Mouse (Mus musculus) ES-E14 (cell line): ENCODE measurements around the gene Phldb1. TPM values are rescaled to one million over a fixed set of nuclear protein-coding genes. Genes with fewer than 3 reads are reported as not detected.

Source experiments
- DNase-seq: peaks from one replicate; pipeline ENCODE4 v3.0.0-alpha.2; 2013; ENCODE audit warnings: low read depth, low spot score
- H3K27ac ChIP-seq: 2 replicates; pipeline ENCODE4 v1.5.1; 2012; ENCODE audit warnings: low read depth, mild to moderate bottlenecking, low read length, moderate library complexity, mixed read lengths; ENCODE audit not compliant: poor library complexity, insufficient read depth, severe bottlenecking
- H3K36me3 ChIP-seq: 2 replicates; pipeline ENCODE4 v1.6.1; 2012; ENCODE audit warnings: mild to moderate bottlenecking, low read length, moderate library complexity, mixed read lengths; ENCODE audit not compliant: control insufficient read depth, poor library complexity, insufficient read depth, severe bottlenecking
- H3K4me1 ChIP-seq, 2 experiments: fragments of 150-350 bp in 1 of 2; sonication (generic) in 1 of 2; 2 replicates each; pipeline ENCODE4 v1.6.1; 2012; ENCODE audit warnings: low read length in 2 of 2, mild to moderate bottlenecking in 1 of 2, mixed read lengths in 1 of 2; ENCODE audit not compliant: control insufficient read depth in 2 of 2, insufficient read depth in 2 of 2, poor library complexity in 1 of 2
- H3K4me3 ChIP-seq, 2 experiments: fragments of 150-350 bp in 1 of 2; sonication (generic) in 1 of 2; 2 replicates each; pipeline ENCODE4 v1.5.1; 2012; ENCODE audit warnings: low read length in 2 of 2, low read depth in 1 of 2, mild to moderate bottlenecking in 1 of 2, mixed read lengths in 1 of 2; ENCODE audit not compliant: insufficient read depth in 1 of 2, poor library complexity in 1 of 2, severe bottlenecking in 1 of 2
- H3K9ac ChIP-seq: 2 replicates; pipeline ENCODE4 v1.6.1; 2012; ENCODE audit warnings: low read depth, mild to moderate bottlenecking, low read length, mixed read lengths; ENCODE audit not compliant: poor library complexity, insufficient read depth, severe bottlenecking
- H3K9me3 ChIP-seq: fragments of 150-350 bp; sonication (generic); 2 replicates; pipeline ENCODE4 v1.6.1; 2012; ENCODE audit warnings: low read depth, mild to moderate bottlenecking, low read length; ENCODE audit not compliant: control insufficient read depth, insufficient read depth
- CHD2 ChIP-seq: IDR thresholded peaks from 2 replicates; pipeline ENCODE4 v1.6.1; 2014; ENCODE audit warnings: mild to moderate bottlenecking, low read depth, low read length, inconsistent platforms
- HCFC1 ChIP-seq: IDR thresholded peaks from 2 replicates; pipeline ENCODE4 v1.6.1; 2012; ENCODE audit warnings: low read length, inconsistent platforms, borderline replicate concordance; ENCODE audit not compliant: insufficient read depth
- MAFK ChIP-seq: IDR thresholded peaks from 2 replicates; pipeline ENCODE4 v1.6.1; 2014; ENCODE audit warnings: mild to moderate bottlenecking, low read depth, low read length, inconsistent platforms; ENCODE audit not compliant: insufficient read depth
- ZC3H11A ChIP-seq: IDR thresholded peaks from 2 replicates; pipeline ENCODE4 v1.6.1; 2012; ENCODE audit warnings: low read depth, mild to moderate bottlenecking, inconsistent platforms, low read length, borderline replicate concordance
- ZNF384 ChIP-seq: IDR thresholded peaks from 2 replicates; pipeline ENCODE4 v1.6.1; 2012; ENCODE audit warnings: low read depth, low read length, inconsistent platforms
- in situ Hi-C, 2 experiments: fragments of 600-800 bp; cut with MboI; formaldehyde crosslinking; loops; one replicate each; pipeline ENCODE4 v1.15.1; 2025; ENCODE audit warnings: low sequenced_read_pairs in 2 of 2, inconsistent platforms in 1 of 2; ENCODE audit not compliant: unreplicated experiment in 2 of 2
- total RNA-seq: library from RNA; depleted of rRNA; stranded (reverse); fragments of 300-350 nt; gene quantifications from 2 replicates; pipeline ENCODE4 v1.2.3, GENCODE M21; 2012

Gene Phldb1
- total RNA-seq, 1 experiment, result 44.0 TPM

GRCm38 (mm10) chr9:44693071-44693470, 41.9 kb downstream of the Phldb1 start:
- Histone ChIP-seq H3K36me3 (peaks cover 3% of the 10 kb centered on the region; the same call in 1 of the 2 replicates), H3K9ac (no peak overlapping the region), H3K27ac (no peak overlapping the region), H3K4me1 (peaks cover 2 to 12% of the 10 kb centered on the region in 2 experiments; a peak in 2 of 4 replicates), H3K9me3 (no peaks in the 10 kb centered on the region), H3K4me3 (no peak overlapping the region)
- in situ Hi-C loops, result no loop called here
- DNase-seq, result no peak
- no peak for TF ChIP-seq MAFK
- TF ChIP-seq CHD2, result no peak
- no peak for TF ChIP-seq ZNF384
- no peak for TF ChIP-seq ZC3H11A
- no peak for TF ChIP-seq HCFC1

GRCm38 (mm10) chr9:44691671-44692520, 43.1 kb downstream of the Phldb1 start:
- no peak overlapping the region for H3K27ac ChIP-seq
- H3K9me3 ChIP-seq, result no peaks in the 10 kb centered on the region
- no peak for TF ChIP-seq ZNF384
- TF ChIP-seq HCFC1, result no peak
- no peak for TF ChIP-seq ZC3H11A
- no peak for TF ChIP-seq CHD2
- TF ChIP-seq MAFK, result no peak
- no peak overlapping the region for H3K9ac ChIP-seq
- peaks cover 2 to 10% of the 10 kb centered on the region in 2 experiments; a peak in 2 of 4 replicates for H3K4me1 ChIP-seq
- in situ Hi-C loops, result no loop called here
- H3K4me3 ChIP-seq, result no peak overlapping the region
- no peak for DNase-seq
- H3K36me3 ChIP-seq, result peaks cover 3% of the 10 kb centered on the region; the same call in 1 of the 2 replicates

GRCm38 (mm10) chr9:44690641-44691040, 44.4 kb downstream of the Phldb1 start:
- no peak overlapping the region for H3K9ac ChIP-seq
- no peak for TF ChIP-seq ZC3H11A
- no peak for TF ChIP-seq ZNF384
- no peak for TF ChIP-seq CHD2
- TF ChIP-seq MAFK, result no peak
- TF ChIP-seq HCFC1, result no peak
- H3K36me3 ChIP-seq, result peaks cover 3% of the 10 kb centered on the region; the same call in 1 of the 2 replicates
- DNase-seq, result no peak
- no peak overlapping the region for H3K4me3 ChIP-seq
- in situ Hi-C loops, result no loop called here
- no peak overlapping the region for H3K27ac ChIP-seq
- peaks cover 2 to 13% of the 10 kb centered on the region in 2 experiments; a peak in 2 of 4 replicates for H3K4me1 ChIP-seq
- no peaks in the 10 kb centered on the region for H3K9me3 ChIP-seq

DNA sequence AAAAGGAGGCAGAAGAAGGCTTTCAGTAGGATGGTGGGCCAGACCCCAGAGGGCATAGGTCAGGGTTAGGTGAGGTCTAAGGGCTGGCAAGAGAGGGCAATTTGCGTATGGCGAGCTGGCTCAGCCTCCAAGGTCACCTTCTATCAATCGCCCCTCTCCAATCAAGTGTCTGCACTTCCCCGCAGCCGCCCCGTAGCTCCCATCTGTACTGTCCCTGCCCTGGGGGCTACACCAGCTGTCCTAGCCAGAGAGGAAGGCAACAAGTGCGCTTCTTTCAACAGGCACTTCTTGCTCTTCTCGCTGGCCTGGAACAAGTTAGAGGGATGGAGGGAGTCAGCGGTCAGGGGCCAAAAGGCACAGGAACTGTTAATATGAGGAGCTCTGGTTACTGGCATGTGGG, 47.0 kb downstream of the Phldb1 start:
- no peak for TF ChIP-seq CHD2
- no peak for TF ChIP-seq HCFC1
- TF ChIP-seq ZNF384, result no peak
- no peak for TF ChIP-seq MAFK
- TF ChIP-seq ZC3H11A, result no peak
- Histone ChIP-seq H3K4me3 (no peak overlapping the region), H3K36me3 (no peaks in the 10 kb centered on the region; the same call in 1 of the 2 replicates), H3K4me1 (peaks cover 2 to 9% of the 10 kb centered on the region in 2 experiments; a peak in 1 of 4 replicates), H3K9me3 (no peaks in the 10 kb centered on the region), H3K27ac (no peak overlapping the region), H3K9ac (no peak overlapping the region)
- in situ Hi-C loops, result no loop called here
- DNase-seq, result no peak
